Mouse (Mus musculus) gastrocnemius, postnatal 36 days (tissue): ENCODE measurements around the gene Pimreg. TPM values are rescaled to one million over a fixed set of nuclear protein-coding genes. Genes with fewer than 3 reads are reported as not detected.

Source experiments
- total RNA-seq, 2 experiments: library from RNA; stranded (reverse); gene quantifications; 2 replicates each; pipeline ENCODE4 v1.2.3; 2021

Pimreg gene
- total RNA-seq, 2 experiments from 2014 or later = 0.62 to 0.71 TPM

Other genes with a start within 250 kb of the Pimreg start
- gene Aipl1, start 4.5 kb upstream of the Pimreg start, total RNA-seq = not detected
- 1 to 10 TPM; 1.1 to 1.9 TPM for gene Pitpnm3, start 93.7 kb downstream of the Pimreg start, total RNA-seq
- under 1 TPM; 0.07 to 0.23 TPM for gene Gm43951, start 164.8 kb downstream of the Pimreg start, total RNA-seq
- 1 to 10 TPM in 1 of 2 experiments, under 1 TPM in 1; 0.77 to 1.2 TPM for gene 4933427D14Rik, start 165.4 kb downstream of the Pimreg start, total RNA-seq
- 10 to 100 TPM; 27.6 to 28.5 TPM for gene Txndc17, start 165.5 kb downstream of the Pimreg start, total RNA-seq
- gene Med31, start 173.6 kb downstream of the Pimreg start, total RNA-seq = 1 to 10 TPM; 4.4 to 7.2 TPM
- gene Slc13a5, start 225.2 kb downstream of the Pimreg start, total RNA-seq = not detected